ENCODE assay signal across 12 mouse cellular contexts in genomic region chr2:60282625-60283024, GRCm38 (mm10). TPM values are rescaled to one million over a fixed set of nuclear protein-coding genes. Genes with fewer than 3 reads are reported as not detected.
A peak's percentile ranks its signal among the peaks of the same experiment; 100 is the strongest.
DNase-seq lines count a peak whose midpoint lies in the region; ATAC-seq and TF ChIP-seq lines count a peak whose summit lies in the region.
"Had no signal": no experiment of that assay in that cellular context is flagged by ENCODE, and none has a peak within 500 bp of the region (broad histone marks: within the 10 kb centered on the region; RNA-seq: fewer than 3 reads in every experiment).

No protein-coding gene starts in this region.

- no peak for DNase-seq in heart, postnatal 4 days
- DNase-seq in liver, adult 2 months (ENCODE audit: extremely low read depth, low read depth, low spot score): peak; percentile 97
- no peak for DNase-seq in liver
- no peak for DNase-seq in embryonic facial prominence, embryonic 14.5 days (ENCODE audit: low spot score)
- no peak for DNase-seq in spleen, postnatal 36 days (ENCODE audit: low spot score in 2 of 2)
- no peak for DNase-seq in layer of hippocampus, adult 11-12 months (ENCODE audit: low spot score)
- DNase-seq: B cell, adult 2 months; kidney, adult 11 months; right cerebral cortex, postnatal 14 days had no signal

- TF ChIP-seq CTCF in liver, adult 2 months (IDR thresholded peaks at IDR 0.05; ENCODE audit: low read depth, low read length): no peak

- no peaks in the 10 kb centered on the region for H3K27me3 ChIP-seq in heart, embryonic 11.5 days (ENCODE audit: control insufficient read depth, insufficient read depth, low read length)
- H3K27me3 ChIP-seq in liver, adult 2 months (ENCODE audit: control insufficient read depth, insufficient read depth, low read length): no peaks in the 10 kb centered on the region
- H3K27me3 ChIP-seq in embryonic facial prominence, embryonic 14.5 days (replicated peaks; ENCODE audit: control insufficient read depth, insufficient read depth, low read length): no peaks in the 10 kb centered on the region
- peaks cover 10% of the 10 kb centered on the region for H3K27me3 ChIP-seq in liver, embryonic 16.5 days (ENCODE audit: control insufficient read depth, insufficient read depth, low read depth, low read length)

- no peak overlapping the region for H3K27ac ChIP-seq in heart, embryonic 11.5 days (ENCODE audit: low read depth, low read length)
- peak overlapping the region; percentile 99 for H3K27ac ChIP-seq in liver, adult 2 months (replicated peaks; ENCODE audit: insufficient read depth, low read depth, low read length)
- H3K27ac ChIP-seq in embryonic facial prominence, embryonic 14.5 days (replicated peaks; ENCODE audit: low read depth, low read length): no peak overlapping the region
- peak overlapping the region; percentile 81 for H3K27ac ChIP-seq in liver, embryonic 16.5 days (ENCODE audit: low read length)

- no peaks in the 10 kb centered on the region for H3K36me3 ChIP-seq in heart, embryonic 11.5 days (ENCODE audit: control insufficient read depth, insufficient read depth, low read length)
- H3K36me3 ChIP-seq in liver, adult 2 months (ENCODE audit: control insufficient read depth, insufficient read depth, low read length): peaks cover 30% of the 10 kb centered on the region
- no peaks in the 10 kb centered on the region for H3K36me3 ChIP-seq in embryonic facial prominence, embryonic 14.5 days (ENCODE audit: control insufficient read depth, insufficient read depth, low read length)
- no peaks in the 10 kb centered on the region for H3K36me3 ChIP-seq in liver, embryonic 16.5 days (ENCODE audit: control insufficient read depth, insufficient read depth)

- peaks cover 31% of the 10 kb centered on the region for H3K79me2 ChIP-seq in liver, adult 2 months (ENCODE audit: control insufficient read depth, insufficient read depth, low read length)

- no peak for ATAC-seq in heart, embryonic 11.5 days (replicated peaks; ENCODE audit: insufficient number of reproducible peaks, low FRiP score, low TSS enrichment)
- no peak for ATAC-seq in embryonic facial prominence, embryonic 14.5 days (ENCODE audit: low read depth)
- peak; percentile 37; the same call in 1 of the 2 replicates for ATAC-seq in liver, embryonic 16.5 days (ENCODE audit: low read depth)

- peaks cover 3% of the 10 kb centered on the region; the same call in 1 of the 2 replicates for H3K4me1 ChIP-seq in heart, embryonic 11.5 days (ENCODE audit: control insufficient read depth, insufficient read depth, low read length)
- peaks cover 23% of the 10 kb centered on the region for H3K4me1 ChIP-seq in liver, adult 2 months (ENCODE audit: control insufficient read depth, insufficient read depth, low read length)
- peaks cover 7% of the 10 kb centered on the region for H3K4me1 ChIP-seq in embryonic facial prominence, embryonic 14.5 days (ENCODE audit: control insufficient read depth, insufficient read depth, low read length)
- no peaks in the 10 kb centered on the region for H3K4me1 ChIP-seq in liver, embryonic 16.5 days (ENCODE audit: control insufficient read depth, low read depth, low read length)

- H3K9me3 ChIP-seq in heart, embryonic 11.5 days (replicated peaks; ENCODE audit: control insufficient read depth, low read length): no peaks in the 10 kb centered on the region
- H3K9me3 ChIP-seq in embryonic facial prominence, embryonic 14.5 days (ENCODE audit: control insufficient read depth, low read length): no peaks in the 10 kb centered on the region
- no peaks in the 10 kb centered on the region for H3K9me3 ChIP-seq in liver, embryonic 16.5 days (replicated peaks; ENCODE audit: control insufficient read depth, low read length)

- H3K4me3 ChIP-seq in heart, embryonic 11.5 days (ENCODE audit: low read depth, low read length): no peak overlapping the region
- H3K4me3 ChIP-seq in liver, adult 2 months (ENCODE audit: insufficient read depth, low read depth, low read length): peak overlapping the region; percentile 79
- H3K4me3 ChIP-seq in embryonic facial prominence, embryonic 14.5 days (ENCODE audit: low read depth, low read length): peak overlapping the region; percentile 57; the same call in 1 of the 2 replicates
- peak overlapping the region; percentile 54 for H3K4me3 ChIP-seq in liver, embryonic 16.5 days (ENCODE audit: low read depth, low read length)
- H3K4me3 ChIP-seq: megakaryocyte, embryonic 14.5 days had no signal

- peak overlapping the region; percentile 86 for H3K4me2 ChIP-seq in heart, embryonic 11.5 days
- H3K4me2 ChIP-seq in embryonic facial prominence, embryonic 14.5 days (ENCODE audit: low read depth, low read length): peak overlapping the region; percentile 97
- H3K4me2 ChIP-seq in liver, embryonic 16.5 days (ENCODE audit: low read depth, low read length): peak overlapping the region; percentile 43

- WGBS in heart, embryonic 11.5 days (ENCODE audit: insufficient replicate concordance): 72% methylated on average over 4 of the region's 4 CpGs
- WGBS in liver, adult 2 months: 2% methylated on average over 4 of the region's 4 CpGs
- 67% methylated on average over 4 of the region's 4 CpGs for WGBS in embryonic facial prominence, embryonic 14.5 days
- WGBS in liver, embryonic 16.5 days (ENCODE audit: insufficient replicate concordance): 55% methylated on average over 4 of the region's 4 CpGs

- no peak for TF ChIP-seq POLR2A in liver, adult 2 months (IDR thresholded peaks at IDR 0.05; ENCODE audit: extremely low read depth, insufficient read depth, low read length)

- no peak overlapping the region for H3K9ac ChIP-seq in heart, embryonic 11.5 days (ENCODE audit: low read depth, low read length)
- H3K9ac ChIP-seq in liver, adult 2 months (ENCODE audit: low read depth, low read length): peak overlapping the region; percentile 94
- H3K9ac ChIP-seq in embryonic facial prominence, embryonic 14.5 days (ENCODE audit: low read depth, low read length): peak overlapping the region; percentile 72
- H3K9ac ChIP-seq in liver, embryonic 16.5 days (ENCODE audit: low read depth, low read length): no peak overlapping the region

RNA-seq across cellular contexts. Expression of gene Cd302, which starts 1.7 kb away (rescaled TPM):
- 18.5 and 22.6 TPM in 2 replicates for polyA plus RNA-seq in heart, embryonic 11.5 days (2014; fragmentation: Nextera tagmentation; extraction: Ambion mirVana)
- total RNA-seq in heart, postnatal 4 days (2021): 1 to 10 TPM; 7.4 to 8.6 TPM
- 440 and 468 TPM in 2 replicates for total RNA-seq in liver, adult 2 months (2014; rRNA removed)
- polyA plus RNA-seq in liver, adult 2 months (2012; rRNA removed): 200 and 218 TPM in 2 replicates
- polyA plus RNA-seq in embryonic facial prominence, embryonic 14.5 days (2014; fragmentation: Nextera tagmentation; extraction: Ambion mirVana): 55.2 and 57.0 TPM in 2 replicates
- 98.2 and 101 TPM in 2 replicates for polyA plus RNA-seq in liver, embryonic 16.5 days (2015; fragmentation: Nextera tagmentation; extraction: Ambion mirVana)

Comparison
In these comparisons a context has a peak if more than half of its experiments do, and no peak if none do; other contexts are left out.
1. H3K9ac ChIP-seq: peak in liver, adult 2 months (single experiment) and embryonic facial prominence, embryonic 14.5 days (single experiment); none in heart, embryonic 11.5 days (single experiment) and liver, embryonic 16.5 days (single experiment).
2. H3K27ac ChIP-seq: peak in liver, adult 2 months (single experiment) and liver, embryonic 16.5 days (single experiment); none in heart, embryonic 11.5 days (single experiment) and embryonic facial prominence, embryonic 14.5 days (single experiment).
3. H3K4me2 ChIP-seq: peak in every context shown above with its lines; median percentile 97 in embryonic facial prominence, embryonic 14.5 days; 86 in heart, embryonic 11.5 days; 43 in liver, embryonic 16.5 days.